Mouse (Mus musculus) stomach, postnatal 0 days (tissue): ENCODE data around the gene Fhl3. TPM values are rescaled to one million over a fixed set of nuclear protein-coding genes. Genes with fewer than 3 reads are reported as not detected.

Experiments
- ATAC-seq: fragments of 200-750 bp; cut with Nextera tagmentation; 2 replicates; pipeline ENCODE4 v1.8.0; 2017; ENCODE audit not compliant: low FRiP score, low TSS enrichment
- DNase-seq: peaks from one replicate; pipeline ENCODE4 v3.0.0-alpha.2; 2016; ENCODE audit warnings: low spot score
- H3K27ac ChIP-seq: fragments of 300-500 bp; sonication (generic); replicated peaks from 2 replicates; pipeline ENCODE4 v1.5.1; 2014; ENCODE audit warnings: mild to moderate bottlenecking, control low read depth
- H3K27me3 ChIP-seq: fragments of 300-500 bp; sonication (generic); 2 replicates; pipeline ENCODE4 v1.6.1; 2014; ENCODE audit warnings: low read length; ENCODE audit not compliant: control insufficient read depth, insufficient read depth
- H3K36me3 ChIP-seq: fragments of 300-500 bp; sonication (generic); 2 replicates; pipeline ENCODE4 v1.6.1; 2014; ENCODE audit warnings: low read length, mixed read lengths; ENCODE audit not compliant: control insufficient read depth, insufficient read depth
- H3K4me1 ChIP-seq: fragments of 300-500 bp; sonication (generic); replicated peaks from 2 replicates; pipeline ENCODE4 v1.6.1; 2014; ENCODE audit warnings: antibody characterized with exemption; ENCODE audit not compliant: control insufficient read depth, insufficient read depth
- H3K4me2 ChIP-seq: fragments of 300-500 bp; sonication (generic); replicated peaks from 2 replicates; pipeline ENCODE4 v1.6.1; 2014; ENCODE audit warnings: low read depth, mild to moderate bottlenecking, control low read depth, moderate library complexity
- H3K4me3 ChIP-seq: fragments of 300-500 bp; sonication (generic); 2 replicates; pipeline ENCODE4 v1.5.1; 2014; ENCODE audit warnings: low read depth, low read length, control low read depth
- H3K9ac ChIP-seq: fragments of 300-500 bp; sonication (generic); 2 replicates; pipeline ENCODE4 v1.6.1; 2014; ENCODE audit warnings: mild to moderate bottlenecking, low read length, control low read depth, mixed read lengths
- H3K9me3 ChIP-seq: fragments of 300-500 bp; sonication (generic); 2 replicates; pipeline ENCODE4 v1.6.1; 2016; ENCODE audit warnings: low read length; ENCODE audit not compliant: control insufficient read depth
- CTCF ChIP-seq: IDR thresholded peaks from 2 replicates; pipeline ENCODE4 v1.5.1; 2016; ENCODE audit warnings: antibody characterized with exemption, low read depth, mild to moderate bottlenecking, moderate library complexity
- EP300 ChIP-seq: optimal IDR thresholded peaks from 2 replicates; pipeline ENCODE3; 2016; ENCODE audit warnings: antibody characterized with exemption
- WGBS: fragments of 180-500 bp; shearing (Covaris S2); extraction: QIAGEN DNeasy Blood & Tissue Kit; methylation state at CpG from one replicate; pipeline ENCODE4 v1.1.7; 2014; 5-methylcytosine and 5-hydroxymethylcytosine counted together
- polyA plus RNA-seq: library from polyadenylated mRNA; unstranded; fragments of >200 nt; fragmentation: Nextera tagmentation; extraction: Ambion mirVana; gene quantifications from 2 replicates; pipeline ENCODE4 v1.2.1, GENCODE M21; 2015

Gene Fhl3
- polyA plus RNA-seq, 1 experiment from 2014 or later: 9.0 TPM

GRCm38 (mm10) chr4:124694572-124694971 is 5.9 kb upstream of the Fhl3 start:
- H3K27me3 ChIP-seq: no peaks in the 10 kb centered on the region
- TF ChIP-seq EP300 (no peak), CTCF (no peak)
- H3K4me1 ChIP-seq: 0 out of 2 replicates have a peak, but pooled peaks cover 3% of the 10 kb centered on the region
- ATAC-seq (no peak), DNase-seq (no peak)
- 92% methylated on average over 2 of the region's 2 CpGs for WGBS
- no peaks in the 10 kb centered on the region for H3K9me3 ChIP-seq
- H3K9ac ChIP-seq: no peak overlapping the region
- H3K4me2 ChIP-seq: no peak overlapping the region
- no peaks in the 10 kb centered on the region for H3K36me3 ChIP-seq
- H3K27ac ChIP-seq: no peak overlapping the region
- no peak overlapping the region for H3K4me3 ChIP-seq

GRCm38 (mm10) chr4:124695786-124696516 is 4.5 kb upstream of the Fhl3 start:
- ATAC-seq: no peak
- peak overlapping the region; percentile 20; the same call in 1 of the 2 replicates for H3K27ac ChIP-seq
- no peak for DNase-seq
- 0 out of 2 replicates have a peak overlapping the region, but pooled peaks have one; percentile 20 for H3K4me2 ChIP-seq
- H3K36me3 ChIP-seq: no peaks in the 10 kb centered on the region
- H3K4me3 ChIP-seq: no peak overlapping the region
- 0 out of 2 replicates have a peak, but pooled peaks cover 3% of the 10 kb centered on the region for H3K4me1 ChIP-seq
- H3K27me3 ChIP-seq: no peaks in the 10 kb centered on the region
- 0 out of 2 replicates have a peak overlapping the region, but pooled peaks have one; percentile 13 for H3K9ac ChIP-seq
- H3K9me3 ChIP-seq: no peaks in the 10 kb centered on the region
- 14% methylated on average over 18 of the region's 18 CpGs for WGBS
- TF ChIP-seq CTCF (no peak), EP300 (no peak)

- no peaks in the 10 kb centered on the region for H3K9me3 ChIP-seq
- 21% methylated on average over 6 of the region's 6 CpGs for WGBS
- H3K9ac ChIP-seq: no peak overlapping the region
- no peak for TF ChIP-seq CTCF
- TF ChIP-seq EP300: no peak
- peak overlapping the region; percentile 88; the same call in 1 of the 2 replicates for H3K27ac ChIP-seq
- no peak for ATAC-seq
- peak overlapping the region; percentile 80 for H3K4me3 ChIP-seq
- H3K4me1 ChIP-seq: peaks cover 15% of the 10 kb centered on the region
- H3K36me3 ChIP-seq: no peaks in the 10 kb centered on the region
- peak overlapping the region; percentile 93 for H3K4me2 ChIP-seq
- no peak for DNase-seq
- no peaks in the 10 kb centered on the region for H3K27me3 ChIP-seq
Measured at GRCm38 (mm10) chr4:124699791-124700190, 710 bp upstream of the Fhl3 start.

GRCm38 (mm10) chr4:124701052-124701845 is 748 bp downstream of the Fhl3 start:
- peak overlapping the region; percentile 88 for H3K9ac ChIP-seq
- H3K4me1 ChIP-seq: peaks cover 14% of the 10 kb centered on the region
- DNase-seq (peak; percentile 32), ATAC-seq (no peak)
- H3K27ac ChIP-seq: peak overlapping the region; percentile 88
- H3K4me2 ChIP-seq: peak overlapping the region; percentile 93
- H3K4me3 ChIP-seq: peak overlapping the region; percentile 80
- no peaks in the 10 kb centered on the region; the same call in 1 of the 2 replicates for H3K36me3 ChIP-seq
- TF ChIP-seq CTCF (no peak), EP300 (no peak)
- H3K9me3 ChIP-seq: no peaks in the 10 kb centered on the region
- no peaks in the 10 kb centered on the region for H3K27me3 ChIP-seq
- WGBS: 6% methylated on average over 22 of the region's 22 CpGs

- Histone ChIP-seq H3K36me3 (no peaks in the 10 kb centered on the region; the same call in 1 of the 2 replicates), H3K27me3 (no peaks in the 10 kb centered on the region), H3K9ac (peak overlapping the region; percentile 88), H3K27ac (peak overlapping the region; percentile 88), H3K9me3 (no peaks in the 10 kb centered on the region), H3K4me2 (peak overlapping the region; percentile 93), H3K4me1 (peaks cover 14% of the 10 kb centered on the region), H3K4me3 (peak overlapping the region; percentile 80)
- DNase-seq: no peak
- TF ChIP-seq CTCF (no peak), EP300 (no peak)
- no peak for ATAC-seq
- 34% methylated on average over 3 of the region's 5 CpGs for WGBS
Measured at GRCm38 (mm10) chr4:124701916-124702315, 1.4 kb downstream of the Fhl3 start.
